Mouse (Mus musculus) bone marrow, adult 2 months (tissue): ENCODE measurements around the gene Arid1b. TPM values are rescaled to one million over a fixed set of nuclear protein-coding genes. Genes with fewer than 3 reads are reported as not detected.

Experiments
- H3K27ac ChIP-seq: fragments of 200-500 bp; 2 replicates; pipeline ENCODE4 v1.5.1; 2012; ENCODE audit warnings: low read depth, mild to moderate bottlenecking, control low read depth, inconsistent platforms, low read length; ENCODE audit not compliant: control insufficient read depth, poor library complexity, insufficient read depth
- H3K4me1 ChIP-seq: fragments of 200-500 bp; 2 replicates; pipeline ENCODE4 v1.6.1; 2011; ENCODE audit warnings: low read length; ENCODE audit not compliant: control insufficient read depth, insufficient read depth
- H3K4me3 ChIP-seq: fragments of 200-500 bp; replicated peaks from 2 replicates; pipeline ENCODE3; 2011; ENCODE audit warnings: mild to moderate bottlenecking, low read depth, low read length, control low read depth; ENCODE audit not compliant: control insufficient read depth
- CTCF ChIP-seq: fragments of 200-500 bp; IDR thresholded peaks from 2 replicates; pipeline ENCODE4 v1.5.1; 2011; ENCODE audit warnings: low read length, control low read depth; ENCODE audit not compliant: control insufficient read depth, insufficient read depth
- POLR2A ChIP-seq: fragments of 200-500 bp; IDR thresholded peaks from 2 replicates; pipeline ENCODE4 v1.6.1; 2011; ENCODE audit warnings: low read depth, mild to moderate bottlenecking, control low read depth, low read length, borderline replicate concordance; ENCODE audit not compliant: control insufficient read depth
- WGBS: fragments of 180-500 bp; shearing (Covaris S2); methylation state at CpG from one replicate; pipeline ENCODE4 v1.1.7; 2018; 5-methylcytosine and 5-hydroxymethylcytosine counted together
- polyA plus RNA-seq: library from polyadenylated mRNA; stranded (reverse); fragments of >200 nt; gene quantifications from 2 replicates; pipeline ENCODE4 v1.2.4, GENCODE M21; 2011; ENCODE audit warnings: low replicate concordance; ENCODE audit not compliant: missing spikeins, insufficient read depth, insufficient read length

The Arid1b gene
- polyA plus RNA-seq, 1 experiment: 12.5 TPM

- Histone ChIP-seq H3K27ac (no peak overlapping the region), H3K4me3 (no peak overlapping the region), H3K4me1 (peaks cover 3% of the 10 kb centered on the region)
- WGBS: 69% methylated on average over 7 of the region's 7 CpGs
- TF ChIP-seq POLR2A (no peak), CTCF (no peak)
Observed at GRCm38 (mm10) chr17:5188400-5188799, 194.3 kb downstream of the Arid1b start.

- Histone ChIP-seq H3K4me1 (peaks cover 10% of the 10 kb centered on the region), H3K4me3 (peak overlapping the region; percentile 80), H3K27ac (peak overlapping the region; percentile 100)
- WGBS: 2% methylated on average over 40 of the region's 40 CpGs
- TF ChIP-seq CTCF: no peak
- peak; percentile 95 for TF ChIP-seq POLR2A
Observed at GRCm38 (mm10) chr17:5189551-5190351, 195.6 kb downstream of the Arid1b start.

- H3K4me3 ChIP-seq: peak overlapping the region; percentile 80
- H3K4me1 ChIP-seq: peaks cover 10% of the 10 kb centered on the region
- no peak overlapping the region; the same call in 1 of the 2 replicates for H3K27ac ChIP-seq
- 11% methylated on average over 3 of the region's 3 CpGs for WGBS
- TF ChIP-seq POLR2A (no peak), CTCF (no peak)
Observed at GRCm38 (mm10) chr17:5190367-5190766, 196.2 kb downstream of the Arid1b start.

GRCm38 (mm10) chr17:5194157-5194916 is 200.2 kb downstream of the Arid1b start:
- no peak overlapping the region for H3K4me3 ChIP-seq
- WGBS: 69% methylated on average over 8 of the region's 8 CpGs
- peak overlapping the region; percentile 3; the same call in 1 of the 2 replicates for H3K27ac ChIP-seq
- H3K4me1 ChIP-seq: peaks cover 13% of the 10 kb centered on the region
- TF ChIP-seq CTCF (no peak), POLR2A (no peak)

GRCm38 (mm10) chr17:5195397-5195796 is 201.3 kb downstream of the Arid1b start:
- Histone ChIP-seq H3K4me3 (no peak overlapping the region), H3K4me1 (peaks cover 13% of the 10 kb centered on the region), H3K27ac (no peak overlapping the region; the same call in 1 of the 2 replicates)
- 2% methylated on average over 5 of the region's 5 CpGs for WGBS
- TF ChIP-seq POLR2A (no peak), CTCF (peak; percentile 34; the same call in 1 of the 2 replicates)

GRCm38 (mm10) chr17:5196005-5196404 is 201.9 kb downstream of the Arid1b start:
- H3K4me3 ChIP-seq: peak overlapping the region; percentile 55
- H3K27ac ChIP-seq: peak overlapping the region; percentile 87
- H3K4me1 ChIP-seq: peaks cover 13% of the 10 kb centered on the region
- WGBS: 16% methylated on average over 10 of the region's 10 CpGs
- TF ChIP-seq POLR2A (peak; percentile 28; the same call in 1 of the 2 replicates), CTCF (no peak)

- 19% methylated on average over 6 of the region's 6 CpGs for WGBS
- Histone ChIP-seq H3K4me3 (no peak overlapping the region), H3K27ac (no peak overlapping the region), H3K4me1 (peaks cover 13% of the 10 kb centered on the region)
- TF ChIP-seq CTCF: no peak
- TF ChIP-seq POLR2A: no peak
Observed at GRCm38 (mm10) chr17:5196508-5196907, 202.4 kb downstream of the Arid1b start.

GRCm38 (mm10) chr17:5197083-5197482 is 203.0 kb downstream of the Arid1b start:
- no peak overlapping the region for H3K4me3 ChIP-seq
- TF ChIP-seq CTCF (no peak), POLR2A (no peak)
- peaks cover 13% of the 10 kb centered on the region for H3K4me1 ChIP-seq
- no peak overlapping the region for H3K27ac ChIP-seq
- 50% methylated on average over 2 of the region's 2 CpGs for WGBS
